Mouse (Mus musculus) hindbrain, embryonic 16.5 days (tissue): ENCODE data around the gene Cenpv. TPM values are rescaled to one million over a fixed set of nuclear protein-coding genes. Genes with fewer than 3 reads are reported as not detected.

ENCODE experiments used
- ATAC-seq: fragments of 200-750 bp; cut with Nextera tagmentation; 2 replicates; pipeline ENCODE4 v1.8.0; 2017; ENCODE audit warnings: moderate TSS enrichment, moderate library complexity
- H3K27ac ChIP-seq: fragments of 300-500 bp; sonication (generic); 2 replicates; pipeline ENCODE4 v1.5.1; 2014; ENCODE audit warnings: low read depth, mild to moderate bottlenecking, control low read depth, low read length, moderate library complexity
- H3K27me3 ChIP-seq: fragments of 300-500 bp; sonication (generic); replicated peaks from 2 replicates; pipeline ENCODE4 v1.6.1; 2014; ENCODE audit warnings: low read length; ENCODE audit not compliant: control insufficient read depth, insufficient read depth
- H3K36me3 ChIP-seq: fragments of 300-500 bp; sonication (generic); 2 replicates; pipeline ENCODE4 v1.6.1; 2014; ENCODE audit warnings: mild to moderate bottlenecking, low read length, moderate library complexity, mixed read lengths; ENCODE audit not compliant: control insufficient read depth, insufficient read depth
- H3K4me1 ChIP-seq: fragments of 300-500 bp; sonication (generic); 2 replicates; pipeline ENCODE4 v1.6.1; 2014; ENCODE audit warnings: low read depth, low read length; ENCODE audit not compliant: control insufficient read depth, insufficient read depth
- H3K4me2 ChIP-seq: fragments of 300-500 bp; sonication (generic); 2 replicates; pipeline ENCODE4 v1.6.1; 2014; ENCODE audit warnings: mild to moderate bottlenecking, low read length, control low read depth, moderate library complexity
- H3K4me3 ChIP-seq: fragments of 300-500 bp; sonication (generic); 2 replicates; pipeline ENCODE4 v1.5.1; 2014; ENCODE audit warnings: mild to moderate bottlenecking, low read length, control low read depth, moderate library complexity
- H3K9ac ChIP-seq: fragments of 300-500 bp; sonication (generic); 2 replicates; pipeline ENCODE4 v1.6.1; 2014; ENCODE audit warnings: low read depth, mild to moderate bottlenecking, control low read depth, low read length, moderate library complexity
- H3K9me3 ChIP-seq: fragments of 300-500 bp; sonication (generic); 2 replicates; pipeline ENCODE4 v1.6.1; 2014; ENCODE audit warnings: mild to moderate bottlenecking, low read length, moderate library complexity; ENCODE audit not compliant: control insufficient read depth
- WGBS: fragments of 180-500 bp; shearing (Covaris S2); extraction: QIAGEN DNeasy Blood & Tissue Kit; methylation state at CpG from one replicate; pipeline ENCODE4 v1.1.7; 2014; 5-methylcytosine and 5-hydroxymethylcytosine counted together
- polyA plus RNA-seq: library from polyadenylated mRNA; unstranded; fragments of >200 nt; fragmentation: Nextera tagmentation; extraction: Ambion mirVana; gene quantifications from 2 replicates; pipeline ENCODE4 v1.2.1, GENCODE M21; 2015

Cenpv gene
- polyA plus RNA-seq, 1 experiment from 2014 or later = 23.8 TPM

GRCm38 (mm10) chr11:62500529-62500928 lies 38.5 kb downstream of the Cenpv start:
- no peaks in the 10 kb centered on the region for H3K36me3 ChIP-seq
- no peak for ATAC-seq

GRCm38 (mm10) chr11:62498802-62499201 lies 40.3 kb downstream of the Cenpv start:
- WGBS = 79% methylated on average over 2 of the region's 2 CpGs
- no peak overlapping the region for H3K27ac ChIP-seq
- H3K36me3 ChIP-seq = no peaks in the 10 kb centered on the region
- no peak overlapping the region for H3K4me2 ChIP-seq
- no peaks in the 10 kb centered on the region for H3K27me3 ChIP-seq
- no peak for ATAC-seq
- peaks cover 5% of the 10 kb centered on the region for H3K4me1 ChIP-seq
- H3K9ac ChIP-seq = no peak overlapping the region
- H3K4me3 ChIP-seq = no peak overlapping the region
- H3K9me3 ChIP-seq = no peaks in the 10 kb centered on the region

More at GRCm38 (mm10) chr11:62500529-62500928, 38.5 kb downstream of the Cenpv start:
- H3K9me3 ChIP-seq = no peaks in the 10 kb centered on the region
- H3K4me2 ChIP-seq = no peak overlapping the region
- H3K27ac ChIP-seq = no peak overlapping the region
- no peaks in the 10 kb centered on the region for H3K4me1 ChIP-seq
- no peaks in the 10 kb centered on the region for H3K27me3 ChIP-seq
- H3K9ac ChIP-seq = no peak overlapping the region
- WGBS = 87% methylated on average over 2 of the region's 2 CpGs
- H3K4me3 ChIP-seq = no peak overlapping the region

- no peak overlapping the region for H3K4me2 ChIP-seq
- H3K9ac ChIP-seq = no peak overlapping the region
- no peaks in the 10 kb centered on the region for H3K9me3 ChIP-seq
- WGBS = 52% methylated on average over 3 of the region's 3 CpGs
- no peak overlapping the region for H3K27ac ChIP-seq
- H3K36me3 ChIP-seq = no peaks in the 10 kb centered on the region
- no peak overlapping the region for H3K4me3 ChIP-seq
- no peaks in the 10 kb centered on the region for H3K27me3 ChIP-seq
- peaks cover 5% of the 10 kb centered on the region for H3K4me1 ChIP-seq
- no peak for ATAC-seq
Measured at GRCm38 (mm10) chr11:62497181-62497580, 41.9 kb downstream of the Cenpv start.

GRCm38 (mm10) chr11:62496151-62496715 lies 42.8 kb downstream of the Cenpv start:
- Histone ChIP-seq H3K27ac (no peak overlapping the region), H3K9me3 (no peaks in the 10 kb centered on the region), H3K27me3 (no peaks in the 10 kb centered on the region), H3K36me3 (no peaks in the 10 kb centered on the region), H3K4me3 (no peak overlapping the region), H3K9ac (no peak overlapping the region), H3K4me2 (no peak overlapping the region), H3K4me1 (peaks cover 5% of the 10 kb centered on the region)
- no peak for ATAC-seq
- whole genome bisulfite sequencing = 64% methylated on average over 5 of the region's 5 CpGs

GRCm38 (mm10) chr11:62495276-62495801 lies 43.7 kb downstream of the Cenpv start:
- H3K4me1 ChIP-seq = peaks cover 5% of the 10 kb centered on the region
- no peak overlapping the region for H3K4me3 ChIP-seq
- peak overlapping the region; percentile 35; the same call in 1 of the 2 replicates for H3K9ac ChIP-seq
- H3K27ac ChIP-seq = peak overlapping the region; percentile 48; the same call in 1 of the 2 replicates
- no peak for ATAC-seq
- no peaks in the 10 kb centered on the region for H3K27me3 ChIP-seq
- no peaks in the 10 kb centered on the region for H3K36me3 ChIP-seq
- 31% methylated on average over 10 of the region's 10 CpGs for WGBS
- H3K9me3 ChIP-seq = no peaks in the 10 kb centered on the region
- no peak overlapping the region for H3K4me2 ChIP-seq

- H3K9ac ChIP-seq = peak overlapping the region; percentile 35
- ATAC-seq = no peak
- H3K4me1 ChIP-seq = peaks cover 5% of the 10 kb centered on the region
- H3K27ac ChIP-seq = peak overlapping the region; percentile 48; the same call in 1 of the 2 replicates
- H3K36me3 ChIP-seq = no peaks in the 10 kb centered on the region
- H3K27me3 ChIP-seq = no peaks in the 10 kb centered on the region
- no peak overlapping the region for H3K4me3 ChIP-seq
- H3K9me3 ChIP-seq = no peaks in the 10 kb centered on the region
- no peak overlapping the region for H3K4me2 ChIP-seq
- 5% methylated on average over 6 of the region's 6 CpGs for WGBS
Measured at GRCm38 (mm10) chr11:62494754-62495275, 44.2 kb downstream of the Cenpv start.

- WGBS = 96% methylated on average over 6 of the region's 6 CpGs
- H3K9me3 ChIP-seq = no peaks in the 10 kb centered on the region
Measured at GRCm38 (mm10) chr11:62493701-62494100, 45.4 kb downstream of the Cenpv start.

GRCm38 (mm10) chr11:62487540-62488350 lies 51.3 kb downstream of the Cenpv start:
- 94% methylated on average over 10 of the region's 10 CpGs for whole genome bisulfite sequencing
- Histone ChIP-seq H3K36me3 (no peaks in the 10 kb centered on the region), H3K9ac (no peak overlapping the region), H3K4me1 (no peaks in the 10 kb centered on the region), H3K27ac (no peak overlapping the region), H3K9me3 (no peaks in the 10 kb centered on the region), H3K4me2 (no peak overlapping the region), H3K4me3 (no peak overlapping the region), H3K27me3 (no peaks in the 10 kb centered on the region)
- ATAC-seq = no peak

More at GRCm38 (mm10) chr11:62493701-62494100, 45.4 kb downstream of the Cenpv start:
- peaks cover 5% of the 10 kb centered on the region for H3K4me1 ChIP-seq
- no peaks in the 10 kb centered on the region for H3K27me3 ChIP-seq
- H3K36me3 ChIP-seq = no peaks in the 10 kb centered on the region
- H3K4me2 ChIP-seq = no peak overlapping the region
- ATAC-seq = no peak
- no peak overlapping the region for H3K27ac ChIP-seq
- no peak overlapping the region for H3K9ac ChIP-seq
- no peak overlapping the region for H3K4me3 ChIP-seq

GRCm38 (mm10) chr11:62486949-62487348 lies 52.1 kb downstream of the Cenpv start:
- H3K4me1 ChIP-seq = no peaks in the 10 kb centered on the region
- WGBS = 98% methylated on average over 1 of the region's 1 CpGs
- H3K4me3 ChIP-seq = no peak overlapping the region
- no peak overlapping the region for H3K27ac ChIP-seq
- H3K9ac ChIP-seq = no peak overlapping the region
- H3K36me3 ChIP-seq = no peaks in the 10 kb centered on the region
- no peaks in the 10 kb centered on the region for H3K9me3 ChIP-seq
- no peak for ATAC-seq
- H3K4me2 ChIP-seq = no peak overlapping the region
- no peaks in the 10 kb centered on the region for H3K27me3 ChIP-seq
